Mouse (Mus musculus) v-Abl transformed pro-B cells (cell line): ENCODE measurements around the gene B3galnt2.
"Not testable (repeated sequence)": the region's sequence is repeated elsewhere in the genome, so short reads cannot be mapped to it uniquely, and the experiment has no call there.

Experiments used
- in situ Hi-C, 2 experiments: fragments of 400-800 bp; cut with MboI; formaldehyde crosslinking; loops; one replicate each; pipeline ENCODE4 v1.15.1; 2025; ENCODE audit not compliant: unreplicated experiment in 2 of 2

Gene B3galnt2

GRCm38 (mm10) chr13:13953874-13954832, at the start of gene B3galnt2:
TSS of gene B3galnt2 (plus strand) at chr13:13954469.
- in situ Hi-C loops = no loop called here

GRCm38 (mm10) chr13:13911341-13911740, 42.9 kb upstream of the B3galnt2 start:
- in situ Hi-C loops = loop anchor here in 1 of 2 experiments (25.0 kb wide), 1 partner anchor 1426 kb away; no protein-coding TSS in a partner anchor

GRCm38 (mm10) chr13:13919396-13919795, 34.9 kb upstream of the B3galnt2 start:
- in situ Hi-C loops = loop anchor here in 1 of 2 experiments (25.0 kb wide), 1 partner anchor 1418 kb away; no protein-coding TSS in a partner anchor

- in situ Hi-C loops = loop anchor here in 1 of 2 experiments (25.0 kb wide), 1 partner anchor 1415 kb away; no protein-coding TSS in a partner anchor
These were observed 31.7 kb upstream of the B3galnt2 start for GRCm38 (mm10) chr13:13922526-13922925.

GRCm38 (mm10) chr13:13929982-13930381, 24.3 kb upstream of the B3galnt2 start:
- in situ Hi-C loops = no loop called here

GRCm38 (mm10) chr13:13954931-13955330, 662 bp downstream of the B3galnt2 start:
- in situ Hi-C loops = no loop called here

GRCm38 (mm10) chr13:13956686-13957085, 2.4 kb downstream of the B3galnt2 start:
- in situ Hi-C loops = no loop called here

- in situ Hi-C loops = no loop called here
These were observed 5.9 kb downstream of the B3galnt2 start for GRCm38 (mm10) chr13:13960211-13960610.

GRCm38 (mm10) chr13:13961046-13961445, 6.8 kb downstream of the B3galnt2 start:
- in situ Hi-C loops = no loop called here

- in situ Hi-C loops = no loop called here
These were observed 11.2 kb downstream of the B3galnt2 start for GRCm38 (mm10) chr13:13965388-13965964.

- in situ Hi-C loops = no loop called here
These were observed 11.9 kb downstream of the B3galnt2 start for GRCm38 (mm10) chr13:13966172-13966571.

GRCm38 (mm10) chr13:13968629-13969111, 14.4 kb downstream of the B3galnt2 start:
- in situ Hi-C loops = no loop called here

- in situ Hi-C loops = no loop called here
These were observed 15.5 kb downstream of the B3galnt2 start for GRCm38 (mm10) chr13:13969796-13970195.

- in situ Hi-C loops = not testable (repeated sequence)
These were observed 27.6 kb downstream of the B3galnt2 start for GRCm38 (mm10) chr13:13981842-13982241.

- in situ Hi-C loops = no loop called here
These were observed 29.3 kb downstream of the B3galnt2 start for GRCm38 (mm10) chr13:13983523-13983922.

- in situ Hi-C loops = no loop called here
These were observed 34.9 kb downstream of the B3galnt2 start for GRCm38 (mm10) chr13:13989135-13989534.

GRCm38 (mm10) chr13:13990391-13990790, 36.1 kb downstream of the B3galnt2 start:
- in situ Hi-C loops = no loop called here

- in situ Hi-C loops = no loop called here
These were observed 38.8 kb downstream of the B3galnt2 start for GRCm38 (mm10) chr13:13993041-13993440.

- in situ Hi-C loops = no loop called here
These were observed 40.8 kb downstream of the B3galnt2 start for GRCm38 (mm10) chr13:13995046-13995445.

- in situ Hi-C loops = no loop called here
These were observed 43.2 kb downstream of the B3galnt2 start for GRCm38 (mm10) chr13:13997476-13997875.

GRCm38 (mm10) chr13:14002706-14003105, 48.4 kb downstream of the B3galnt2 start:
- in situ Hi-C loops = no loop called here
